Mouse (Mus musculus) duodenum, adult 2 months (tissue): ENCODE data around the gene App. TPM values are rescaled to one million over a fixed set of nuclear protein-coding genes. Genes with fewer than 3 reads are reported as not detected.

ENCODE experiments used
- polyA plus RNA-seq: library from polyadenylated mRNA; depleted of rRNA; stranded (reverse); fragments of >200 nt; gene quantifications from 2 replicates; pipeline ENCODE4 v1.2.3, GENCODE M21; 2012; ENCODE audit warnings: low replicate concordance; rRNA removed

Gene App
- polyA plus RNA-seq = 130 and 219 TPM in 2 replicates

GRCm38 (mm10) chr16:85173373-85174081, at the start of gene App:
App (minus strand) TSS chr16:85173766.

